Mouse (Mus musculus) c-Kit-negative CD71-positive TER-119-positive erythroid progenitor cells, embryonic 14.5 days (primary cell): ENCODE measurements around the gene Mmp25.
A peak's percentile ranks its signal among the peaks of the same experiment; 100 is the strongest.

ENCODE experiments used
- DNase-seq: peaks from one replicate; pipeline ENCODE4 v3.0.0-alpha.2; 2013; ENCODE audit warnings: low read depth, low spot score

The Mmp25 gene

DNA sequence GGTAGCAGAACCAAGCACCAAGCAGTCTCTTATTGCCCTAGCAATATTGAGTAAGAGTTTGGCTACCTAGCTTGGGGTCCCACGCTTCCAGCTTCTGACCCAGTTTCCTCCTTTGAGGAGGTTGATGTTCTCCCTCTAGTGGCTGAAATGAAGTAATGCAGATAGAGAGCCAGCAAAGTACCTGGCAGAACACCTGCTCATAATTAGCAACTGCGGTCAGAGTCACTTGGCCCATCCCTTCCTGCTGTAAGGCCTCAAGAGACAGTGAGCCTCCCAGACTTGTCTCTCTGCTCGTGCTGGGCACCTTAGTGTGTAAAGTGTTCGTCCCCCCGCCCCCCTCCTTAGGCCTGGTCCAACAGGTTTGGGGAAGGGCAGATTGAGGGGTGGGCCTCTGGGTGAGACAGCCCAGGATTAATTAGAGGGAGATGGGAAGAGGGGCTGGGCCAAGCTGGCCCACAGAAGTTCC lies 19.5 kb upstream of the Mmp25 start:
- peak; percentile 19 for DNase-seq

DNA sequence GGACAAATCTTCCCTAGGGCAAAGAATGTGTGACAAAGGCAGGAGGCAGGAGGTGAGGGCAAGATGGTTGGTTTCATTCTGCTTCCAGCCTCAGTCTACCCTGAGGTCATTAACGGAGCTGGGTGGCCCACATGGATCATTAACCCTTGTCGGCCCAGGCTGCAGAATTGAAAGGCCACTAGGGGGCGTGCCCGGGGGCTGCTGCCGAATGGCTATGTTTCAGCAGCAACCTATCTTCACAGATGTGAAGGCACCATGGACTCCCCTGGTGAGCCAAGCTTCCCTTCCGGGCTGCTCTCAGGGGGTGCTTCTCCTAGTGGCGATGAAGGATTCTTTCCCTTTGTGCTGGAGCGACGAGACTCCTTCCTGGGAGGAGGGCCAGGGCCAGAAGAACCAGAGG lies 16.4 kb upstream of the Mmp25 start:
- no peak for DNase-seq

DNA sequence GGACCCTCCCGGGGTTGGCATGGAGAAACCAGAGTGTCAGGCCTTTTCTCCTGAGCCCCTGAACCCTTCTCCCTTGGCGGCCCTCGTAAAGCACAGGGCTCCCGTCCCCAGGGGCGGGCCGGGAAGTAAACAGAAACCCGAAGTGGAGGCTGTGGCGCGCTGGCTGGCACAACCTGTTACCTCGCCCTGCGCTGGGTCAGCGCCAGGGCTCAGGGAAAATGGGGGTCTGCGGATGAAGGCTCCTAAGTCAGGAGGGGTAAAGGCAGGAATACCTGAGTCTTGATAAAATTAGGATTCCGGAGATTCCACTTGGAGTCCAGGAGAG lies 15.8 kb upstream of the Mmp25 start:
- DNase-seq = no peak

- no peak for DNase-seq
These were observed 15.2 kb upstream of the Mmp25 start, which contains the start of gene Bicdl2 for GRCm38 (mm10) chr17:23660117-23660875. TSS of gene Bicdl2 (plus strand) at chr17:23660506.

DNA sequence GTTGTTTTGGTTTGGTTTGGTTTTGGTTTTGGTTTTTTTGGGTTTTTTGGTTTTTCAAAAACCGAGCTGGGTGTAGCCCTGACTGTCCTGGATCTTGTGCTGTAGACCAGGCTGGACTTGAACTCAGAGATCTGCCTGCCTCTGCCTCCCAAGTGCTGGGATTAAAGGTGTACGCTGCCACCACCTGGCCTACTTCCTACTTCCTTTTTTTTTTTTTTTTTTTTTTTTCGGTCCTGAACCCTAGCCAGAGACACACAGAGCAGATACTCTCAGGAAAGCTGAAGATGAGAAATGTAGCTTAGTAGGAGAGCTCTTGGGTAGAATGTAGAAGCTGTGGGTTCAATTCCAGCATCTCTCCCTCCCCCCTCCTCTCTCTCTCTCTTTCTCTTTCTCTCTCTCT lies 13.4 kb upstream of the Mmp25 start:
- DNase-seq = no peak

GRCm38 (mm10) chr17:23654410-23654809 lies 9.3 kb upstream of the Mmp25 start:
- no peak for DNase-seq

DNA sequence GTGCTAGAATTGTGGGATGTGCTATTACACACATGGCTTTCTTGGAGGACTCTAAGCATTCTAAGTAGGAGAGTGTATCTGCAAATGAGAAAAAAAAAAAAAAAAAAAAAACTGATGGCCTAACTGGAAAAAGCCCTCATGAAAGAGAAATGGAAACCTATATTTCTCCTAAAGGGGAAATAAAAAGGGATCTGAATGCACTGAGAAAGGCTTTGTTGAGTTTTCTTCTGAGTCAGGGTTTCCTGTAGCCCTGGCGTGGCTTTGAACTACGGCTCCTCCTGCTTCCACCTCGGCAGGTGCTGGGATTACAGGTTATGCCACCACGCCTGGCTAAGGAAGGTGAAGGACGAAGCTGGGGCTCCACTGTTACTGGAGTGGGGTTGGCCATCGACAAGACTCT lies 8.9 kb upstream of the Mmp25 start:
- DNase-seq = no peak

DNA sequence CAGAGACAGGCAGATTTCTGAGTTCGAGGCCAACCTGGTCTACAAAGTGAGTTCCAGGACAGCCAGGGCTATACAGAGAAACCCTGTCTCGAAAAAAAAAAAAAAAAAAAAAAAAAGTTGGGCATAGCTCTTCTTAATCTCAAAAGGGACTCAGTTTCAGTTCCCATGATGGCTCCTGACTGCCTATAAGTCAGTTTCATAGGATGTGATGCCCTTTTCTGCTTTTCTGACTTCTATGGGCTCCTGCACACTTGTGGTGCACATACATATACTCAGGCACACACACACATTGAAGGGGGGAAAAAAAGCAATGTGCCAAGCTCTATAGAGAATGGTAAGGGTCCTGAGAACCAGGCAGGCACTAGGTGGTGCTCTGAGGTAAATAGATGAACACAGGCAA lies 8.2 kb upstream of the Mmp25 start:
- no peak for DNase-seq

GRCm38 (mm10) chr17:23651363-23651762 lies 6.3 kb upstream of the Mmp25 start:
- DNase-seq = no peak

DNA sequence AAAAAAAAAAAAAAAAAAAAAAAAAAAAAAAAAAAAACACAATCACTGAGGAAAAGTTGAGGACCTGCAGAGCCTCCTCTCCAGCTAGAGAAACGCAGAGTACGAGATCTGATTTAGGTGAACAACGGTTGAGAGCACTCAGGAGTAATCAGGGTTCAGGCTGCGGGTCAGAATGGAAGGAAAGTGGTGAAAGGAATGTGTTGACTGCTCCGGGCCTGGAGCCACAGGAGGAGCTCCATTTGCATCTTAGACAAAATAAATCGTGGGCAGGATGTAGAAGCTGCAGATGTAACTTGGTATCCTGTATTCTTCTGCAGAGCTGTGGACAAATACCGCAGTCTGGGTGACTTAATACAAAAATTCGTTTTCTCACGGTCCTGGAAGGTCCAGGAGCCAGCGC lies 817 bp upstream of the Mmp25 start:
- no peak for DNase-seq

GRCm38 (mm10) chr17:23631241-23631640 lies 13.8 kb downstream of the Mmp25 start:
- no peak for DNase-seq

- DNase-seq = peak; percentile 8
These were observed 14.7 kb downstream of the Mmp25 start for GRCm38 (mm10) chr17:23630195-23631020.

GRCm38 (mm10) chr17:23627813-23628212 lies 17.3 kb downstream of the Mmp25 start:
- DNase-seq = no peak

DNA sequence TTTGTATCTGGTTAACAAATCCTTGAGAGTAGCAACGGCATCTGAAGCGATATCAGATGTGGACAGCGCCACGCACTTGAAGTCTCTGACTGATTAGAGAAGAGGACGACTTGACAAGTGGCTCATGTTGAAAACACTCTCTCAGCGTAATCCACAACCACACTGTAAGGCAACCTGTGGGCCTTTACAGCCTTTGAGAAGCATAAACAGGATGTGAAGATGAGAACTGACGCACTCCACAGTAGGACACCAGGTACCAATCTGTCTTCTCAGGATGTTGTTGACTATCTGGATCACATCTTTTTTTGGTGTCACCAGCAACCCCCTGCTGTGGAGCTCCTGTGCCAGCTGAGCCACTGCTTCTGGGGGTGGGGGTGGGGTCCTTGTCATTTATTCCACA lies 24.7 kb downstream of the Mmp25 start:
- no peak for DNase-seq

DNA sequence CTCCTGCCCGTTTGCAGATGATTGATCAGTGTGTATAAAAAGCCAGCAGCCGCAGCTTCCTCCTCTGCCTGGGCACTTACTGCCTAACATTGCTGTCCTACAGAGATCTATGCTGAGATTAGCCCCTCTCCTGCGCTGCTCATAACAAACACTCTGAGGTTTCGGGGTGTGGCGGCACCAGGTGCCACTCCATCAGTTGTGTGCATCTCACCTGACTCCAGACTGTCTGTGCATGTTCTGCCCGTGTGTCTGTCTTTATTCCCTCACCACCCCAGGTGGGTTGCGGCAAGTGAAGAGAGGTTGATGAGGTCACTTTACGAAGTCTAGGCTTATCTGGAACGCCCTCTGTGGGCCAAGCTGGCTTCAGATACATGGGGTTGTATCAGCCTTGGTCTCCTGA lies 28.0 kb downstream of the Mmp25 start:
- DNase-seq = no peak

GRCm38 (mm10) chr17:23610361-23610800 lies 34.7 kb downstream of the Mmp25 start:
- DNase-seq = no peak

- DNase-seq = no peak
These were observed 35.5 kb downstream of the Mmp25 start for GRCm38 (mm10) chr17:23609612-23610011.

DNA sequence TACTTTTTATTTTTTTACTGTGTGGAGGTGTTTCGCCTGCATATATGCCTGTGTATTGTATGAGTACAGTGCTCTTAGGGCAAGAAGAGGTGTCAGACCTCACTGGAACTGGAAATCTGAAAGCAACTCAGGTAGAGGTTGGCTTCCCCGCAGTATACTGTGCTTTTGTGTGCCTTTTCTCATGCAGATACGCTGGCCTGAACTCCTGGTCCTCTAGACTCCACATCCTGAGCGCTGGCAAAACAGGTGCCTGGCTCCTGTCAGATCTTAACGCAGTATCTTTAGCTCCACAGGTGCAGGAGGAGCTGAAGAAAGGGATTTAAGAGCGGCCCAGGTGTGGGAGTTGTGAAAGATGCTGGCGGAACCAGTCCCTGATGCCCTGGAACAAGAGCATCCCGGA lies 39.9 kb downstream of the Mmp25 start:
- DNase-seq = no peak

DNA sequence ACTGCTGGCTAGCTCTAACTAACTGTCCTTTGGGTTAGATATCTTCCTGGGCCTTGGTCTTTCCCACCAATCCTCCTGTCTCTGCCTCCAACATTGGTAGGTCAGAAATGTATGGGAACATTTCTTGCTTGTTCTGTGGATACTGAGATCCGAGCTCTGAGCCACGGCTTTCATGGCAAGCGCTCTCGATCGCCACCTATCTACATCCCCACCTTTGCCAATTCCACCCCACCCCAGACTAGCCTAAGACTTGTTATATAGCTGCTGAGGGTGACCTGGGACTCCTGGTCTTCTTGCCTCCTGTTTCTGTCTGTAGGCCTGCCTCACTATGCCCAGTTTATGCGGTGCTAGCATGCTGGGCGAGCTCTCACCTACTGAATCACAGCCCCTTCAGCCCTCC lies 40.7 kb downstream of the Mmp25 start:
- no peak for DNase-seq

GRCm38 (mm10) chr17:23603542-23603941 lies 41.5 kb downstream of the Mmp25 start:
- DNase-seq = no peak

DNA sequence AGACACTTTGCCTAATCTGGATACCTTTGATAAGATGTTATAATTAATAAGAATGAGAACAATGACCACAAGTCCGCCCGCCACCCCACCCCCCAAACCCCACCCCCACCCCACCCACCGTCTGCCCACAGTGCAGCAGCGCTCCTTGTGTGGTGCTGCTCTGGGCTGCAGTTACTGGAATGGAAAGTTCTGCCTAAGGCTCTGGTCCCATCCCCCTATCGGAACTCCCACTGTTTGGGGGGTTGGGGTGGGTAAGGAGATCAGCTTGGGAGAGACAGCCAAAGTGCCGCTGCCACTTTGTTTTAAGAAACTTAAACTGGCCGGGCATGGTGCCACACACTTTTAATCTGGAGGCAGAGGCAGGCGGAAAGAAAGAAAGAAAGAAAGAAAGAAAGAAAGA lies 42.0 kb downstream of the Mmp25 start:
- DNase-seq = no peak

GRCm38 (mm10) chr17:23601836-23602585 lies 43.1 kb downstream of the Mmp25 start:
- DNase-seq = no peak
